Mouse (Mus musculus): ENCODE results near the gene Ostn. TPM values are rescaled to one million over a fixed set of nuclear protein-coding genes. Genes with fewer than 3 reads are reported as not detected.

Gene Ostn
- total RNA-seq, 2 experiments from 2014 or later, result 11.8 to 11.9 TPM

DNA sequence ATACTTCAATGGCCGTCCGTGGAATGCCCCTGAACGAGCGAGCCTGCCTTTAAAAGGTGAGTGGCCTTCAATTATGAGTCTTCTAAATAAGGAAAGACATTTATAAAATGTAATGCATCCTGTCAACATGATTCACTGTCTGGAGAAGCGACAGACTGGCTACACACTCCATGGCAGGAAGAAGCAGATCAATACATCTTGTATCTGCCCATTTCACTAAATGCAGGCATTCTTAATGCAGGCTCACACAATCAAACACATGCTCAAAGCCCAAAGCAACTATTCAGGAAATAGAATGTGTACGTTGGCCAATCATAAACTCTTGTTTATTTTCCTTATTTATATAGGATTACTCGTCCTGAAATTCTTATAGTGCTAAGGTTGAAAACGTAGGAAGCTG is 62.9 kb downstream of the Ostn start, which contains the start of gene Uts2b:
Uts2b (minus strand) TSS at position 49 of the 400 bp plus-strand sequence.
- DNase-seq, result no peak
- H3K4me3 ChIP-seq, result no peak within 1 kb of the TSS
- no peak for TF ChIP-seq CTCF (IDR thresholded peaks at IDR 0.05)
- intact Hi-C loops (cut with DNase I), result no loop called here
- H3K27ac ChIP-seq, result no peak within 1 kb of the TSS

DNA sequence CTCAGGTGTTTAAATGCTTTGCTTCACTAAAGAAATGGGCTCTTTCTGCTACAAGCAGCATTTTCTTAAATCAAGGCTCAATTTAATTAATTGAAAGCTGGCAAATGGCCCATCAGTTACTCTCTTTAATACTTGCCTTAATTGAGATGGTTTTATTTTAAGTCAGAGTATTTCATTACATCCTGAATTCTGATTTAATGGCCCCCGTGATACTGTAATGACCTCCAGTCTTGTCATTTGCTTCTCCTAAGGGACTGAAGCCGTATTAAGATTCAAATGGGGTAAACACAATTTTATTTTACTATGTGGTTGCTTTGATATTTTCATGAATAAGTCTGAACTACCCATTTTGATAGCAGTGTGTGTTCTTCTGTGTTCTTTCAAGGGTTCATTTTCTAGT is 63.4 kb downstream of the Ostn start:
- DNase-seq, result no peak
- TF ChIP-seq CTCF (IDR thresholded peaks at IDR 0.05), result no peak
- no peak overlapping the region for H3K27ac ChIP-seq
- intact Hi-C loops (cut with DNase I), result no loop called here
- H3K4me3 ChIP-seq, result no peak overlapping the region

DNA sequence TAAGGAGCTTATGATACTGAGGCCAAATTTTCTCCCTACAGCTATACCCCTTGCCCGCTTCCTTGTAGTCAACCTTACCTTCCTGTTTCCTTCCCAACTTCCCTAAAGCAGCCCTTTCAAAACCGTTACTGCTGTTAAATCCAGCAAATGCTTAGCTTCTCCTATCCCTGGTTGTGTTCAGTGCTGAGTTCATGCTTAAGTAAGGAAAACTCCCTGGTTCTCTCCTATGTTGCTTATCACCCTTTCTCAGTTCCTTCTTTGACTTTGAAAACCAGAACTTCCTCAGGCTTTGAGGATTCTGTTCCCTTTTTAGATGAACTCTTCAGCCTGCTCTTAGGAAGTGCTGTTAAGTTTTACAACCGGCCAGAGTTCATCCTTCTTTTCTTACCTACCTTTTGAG is 66.8 kb downstream of the Ostn start:
- TF ChIP-seq CTCF (IDR thresholded peaks at IDR 0.05), result no peak

DNA sequence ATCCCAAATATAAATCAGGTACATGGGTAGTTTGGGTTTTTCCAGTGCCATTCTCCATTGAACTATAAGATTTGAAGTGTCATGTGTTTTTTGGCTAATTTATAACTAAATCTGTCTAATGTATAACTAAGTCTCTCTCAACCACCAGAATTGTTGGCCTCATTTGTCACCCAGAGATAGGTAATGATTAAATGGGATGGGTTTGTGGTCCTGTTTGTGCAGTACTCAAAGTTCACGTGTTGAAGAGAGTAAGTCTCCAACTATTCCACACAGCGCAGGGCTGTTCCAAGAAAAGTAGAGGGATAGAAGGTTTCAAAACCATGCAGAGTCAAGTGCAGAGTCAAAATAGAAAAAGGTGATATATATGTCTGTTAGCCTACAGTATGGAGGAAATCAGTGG is 68.0 kb downstream of the Ostn start:
- Histone ChIP-seq H3K27ac (no peak overlapping the region), H3K4me3 (no peak overlapping the region)
- intact Hi-C loops (cut with DNase I), result no loop called here
- DNase-seq, result no peak
- TF ChIP-seq CTCF (IDR thresholded peaks at IDR 0.05), result no peak

More for the DNA sequence above, 66.8 kb downstream of the Ostn start:
- intact Hi-C loops (cut with DNase I), result no loop called here
- H3K4me3 ChIP-seq, result no peak overlapping the region
- no peak for DNase-seq
- no peak overlapping the region for H3K27ac ChIP-seq

DNA sequence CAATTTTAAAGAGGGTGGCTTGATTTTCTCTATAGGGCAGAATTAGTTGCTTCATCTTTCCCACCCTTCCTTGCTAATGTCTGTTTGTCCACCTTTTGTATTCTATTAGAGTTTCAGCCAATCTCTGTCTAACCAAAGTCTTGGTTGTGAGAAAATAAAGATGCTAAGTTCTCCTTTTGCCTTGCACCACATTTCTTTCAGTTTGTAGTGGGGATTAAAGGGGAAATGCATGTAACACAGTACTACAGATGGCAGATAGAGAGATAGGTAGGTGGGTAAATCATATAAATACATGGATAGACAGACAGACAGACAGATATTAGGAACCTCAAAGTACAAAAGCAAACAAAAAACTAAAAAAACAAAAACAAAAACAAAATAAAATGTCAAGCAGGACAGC is 69.3 kb downstream of the Ostn start:
- H3K27ac ChIP-seq, result no peak overlapping the region
- H3K4me3 ChIP-seq, result no peak overlapping the region
- DNase-seq, result no peak
- TF ChIP-seq CTCF (IDR thresholded peaks at IDR 0.05), result no peak
- intact Hi-C loops (cut with DNase I), result no loop called here

DNA sequence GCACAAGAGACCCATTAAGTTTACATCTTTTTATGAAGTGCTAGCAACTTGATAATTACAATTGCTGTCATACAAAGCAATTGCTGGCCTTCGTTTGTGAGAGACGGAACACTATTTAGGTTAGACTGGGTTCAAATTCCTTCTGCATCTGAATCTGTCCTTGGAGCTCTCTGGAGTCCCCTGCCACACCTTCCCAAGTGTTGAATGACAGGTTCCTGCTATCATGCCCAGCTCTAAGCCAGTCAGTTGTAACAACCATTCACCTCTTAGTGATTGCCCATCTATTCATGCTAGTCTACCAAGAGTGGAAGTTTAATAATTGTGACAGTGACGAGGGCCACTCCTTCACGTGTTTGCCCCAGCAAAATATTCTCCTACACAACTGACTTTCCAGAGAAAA is 74.9 kb downstream of the Ostn start:
- Histone ChIP-seq H3K4me3 (no peak overlapping the region), H3K27ac (no peak overlapping the region)
- no peak for DNase-seq
- intact Hi-C loops (cut with DNase I), result no loop called here
- TF ChIP-seq CTCF (IDR thresholded peaks at IDR 0.05), result no peak

DNA sequence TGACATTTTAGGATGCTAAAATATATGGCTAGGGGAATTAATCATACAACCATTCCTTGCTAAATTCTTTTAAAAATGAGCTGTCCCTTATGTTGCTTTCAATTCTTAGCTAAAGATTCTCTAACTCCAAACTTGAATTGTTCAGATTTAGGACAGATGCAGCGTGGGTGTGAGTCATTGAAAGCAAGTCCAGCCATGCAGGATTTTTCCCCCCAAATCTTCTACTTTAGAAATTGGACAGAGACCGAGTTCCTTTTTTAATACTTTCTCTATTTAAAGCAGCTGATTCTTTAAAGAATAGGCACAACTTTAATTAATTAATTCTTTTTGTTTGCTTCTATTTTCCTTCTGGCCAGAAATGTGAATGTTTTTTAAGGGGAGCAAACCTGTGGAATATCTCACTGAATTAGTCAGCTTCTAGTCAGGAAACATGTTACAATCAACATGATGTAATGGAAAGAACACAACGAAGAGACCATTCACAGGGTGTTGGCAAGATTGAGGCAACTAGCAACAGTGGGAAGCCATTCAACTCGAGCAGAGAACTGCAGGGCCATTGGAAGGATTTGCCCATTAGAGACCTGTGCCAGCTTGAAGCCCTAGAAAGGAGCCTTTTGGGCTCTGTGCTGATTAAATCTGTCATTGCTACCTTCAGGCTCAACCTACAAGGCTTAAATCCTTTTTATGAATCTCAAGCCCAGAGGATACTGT is 77.8 kb downstream of the Ostn start:
- Histone ChIP-seq H3K4me3 (no peak overlapping the region), H3K27ac (peak overlapping the region; percentile 56)
- no peak for TF ChIP-seq CTCF (IDR thresholded peaks at IDR 0.05)
- no peak for DNase-seq
- intact Hi-C loops (cut with DNase I), result no loop called here

DNA sequence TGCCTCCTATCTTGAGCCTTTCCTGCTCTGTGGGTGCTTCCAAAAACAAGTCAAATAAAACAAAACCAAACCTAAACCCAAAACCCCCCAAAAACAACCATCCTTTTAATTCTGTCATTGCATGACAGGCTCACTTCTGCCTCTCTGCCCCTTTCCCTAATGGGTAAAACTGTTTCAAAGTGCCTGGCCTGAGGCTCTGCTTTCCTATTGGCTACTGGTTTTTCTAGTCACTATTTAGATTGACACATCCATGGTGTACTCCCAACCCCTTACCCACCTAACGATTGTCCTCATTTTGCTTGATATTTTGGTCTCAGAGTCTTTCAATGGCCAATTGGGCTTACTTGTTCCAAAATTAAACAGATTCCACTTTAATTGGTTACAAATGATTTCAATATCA is 78.4 kb downstream of the Ostn start:
- intact Hi-C loops (cut with DNase I), result no loop called here

DNA sequence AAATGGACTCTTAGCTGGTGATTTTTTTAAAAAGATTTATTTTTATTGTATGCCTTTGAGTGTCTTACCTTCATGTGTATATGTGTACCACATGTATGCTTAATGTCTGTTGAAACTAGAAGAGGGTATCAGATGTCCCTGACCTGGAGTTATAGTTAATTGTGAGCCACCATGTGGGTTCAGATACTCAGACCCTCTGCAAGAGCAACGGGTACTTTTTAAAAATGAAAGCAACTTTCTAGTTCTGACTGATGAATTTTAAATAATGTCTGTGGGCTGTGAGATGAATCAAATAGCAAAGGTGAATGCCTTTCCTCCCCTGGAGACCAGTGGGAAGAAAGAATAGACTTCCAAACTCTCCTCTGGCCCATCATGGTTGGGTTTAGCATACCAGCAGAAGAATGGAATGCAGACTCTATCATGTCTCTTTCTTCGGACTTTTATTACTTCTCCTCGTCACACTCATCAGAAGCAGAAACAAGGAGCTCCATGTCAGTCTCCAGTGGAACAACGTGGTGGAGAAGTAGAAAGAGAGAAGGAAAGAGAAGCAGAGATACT is 79.6 kb downstream of the Ostn start:
- intact Hi-C loops (cut with DNase I), result no loop called here
- H3K4me3 ChIP-seq, result no peak overlapping the region

More for the DNA sequence above, 78.4 kb downstream of the Ostn start:
- DNase-seq, result no peak
- Histone ChIP-seq H3K27ac (peak overlapping the region; percentile 56), H3K4me3 (no peak overlapping the region)
- TF ChIP-seq CTCF (IDR thresholded peaks at IDR 0.05), result no peak

DNA sequence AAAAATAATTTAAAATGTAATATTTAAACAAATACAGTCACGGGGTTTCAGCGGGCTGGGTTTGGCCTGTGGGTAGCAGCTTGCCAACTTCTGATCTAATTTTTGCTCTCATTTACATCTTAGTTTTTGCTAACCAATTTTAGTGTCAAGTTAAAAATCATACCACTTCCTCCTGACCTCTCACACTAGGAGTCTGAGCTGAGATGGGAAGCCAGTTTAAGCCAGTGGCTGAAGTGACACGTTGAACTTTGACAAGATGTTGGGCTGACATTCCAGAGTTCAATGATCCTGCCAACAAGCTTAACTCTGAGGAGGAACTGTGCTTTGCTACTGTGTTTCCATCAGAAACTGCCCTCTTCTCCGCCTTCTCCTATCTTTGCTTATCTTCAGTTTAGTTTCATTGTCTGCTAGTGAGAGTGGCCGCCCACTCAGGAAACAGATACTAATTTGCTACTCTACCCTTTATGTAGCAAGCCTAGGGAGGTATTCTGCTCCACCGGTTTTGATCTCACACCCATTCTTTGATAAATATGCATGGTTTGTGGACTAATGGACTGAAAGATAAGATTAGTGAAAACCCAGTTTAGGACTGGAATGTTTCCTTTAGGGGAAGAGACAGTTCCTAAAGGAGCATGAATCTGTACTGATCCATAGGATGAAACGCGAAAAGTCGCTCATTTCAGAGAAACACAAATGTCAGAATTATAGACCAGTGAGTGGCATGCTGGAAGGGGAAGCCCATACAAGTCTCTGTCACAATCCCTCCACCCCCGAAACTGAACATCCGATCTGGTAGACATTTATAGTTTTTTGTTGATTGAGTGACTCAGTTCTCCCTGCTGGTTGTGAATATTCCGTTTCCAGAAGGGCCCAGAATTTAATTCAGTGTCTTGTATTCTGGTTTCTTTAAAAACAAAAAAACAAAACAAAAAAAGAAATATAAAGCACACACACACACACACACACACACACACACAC is 80.6 kb downstream of the Ostn start:
- no peak for DNase-seq
- H3K4me3 ChIP-seq, result peak overlapping the region; percentile 94
- intact Hi-C loops (cut with DNase I), result no loop called here
- no peak for TF ChIP-seq CTCF (IDR thresholded peaks at IDR 0.05)
- peak overlapping the region; percentile 93 for H3K27ac ChIP-seq

More for the DNA sequence above, 79.6 kb downstream of the Ostn start:
- no peak for TF ChIP-seq CTCF (IDR thresholded peaks at IDR 0.05)
- DNase-seq, result no peak
- H3K27ac ChIP-seq, result peak overlapping the region; percentile 1; the same call in 1 of the 2 replicates

DNA sequence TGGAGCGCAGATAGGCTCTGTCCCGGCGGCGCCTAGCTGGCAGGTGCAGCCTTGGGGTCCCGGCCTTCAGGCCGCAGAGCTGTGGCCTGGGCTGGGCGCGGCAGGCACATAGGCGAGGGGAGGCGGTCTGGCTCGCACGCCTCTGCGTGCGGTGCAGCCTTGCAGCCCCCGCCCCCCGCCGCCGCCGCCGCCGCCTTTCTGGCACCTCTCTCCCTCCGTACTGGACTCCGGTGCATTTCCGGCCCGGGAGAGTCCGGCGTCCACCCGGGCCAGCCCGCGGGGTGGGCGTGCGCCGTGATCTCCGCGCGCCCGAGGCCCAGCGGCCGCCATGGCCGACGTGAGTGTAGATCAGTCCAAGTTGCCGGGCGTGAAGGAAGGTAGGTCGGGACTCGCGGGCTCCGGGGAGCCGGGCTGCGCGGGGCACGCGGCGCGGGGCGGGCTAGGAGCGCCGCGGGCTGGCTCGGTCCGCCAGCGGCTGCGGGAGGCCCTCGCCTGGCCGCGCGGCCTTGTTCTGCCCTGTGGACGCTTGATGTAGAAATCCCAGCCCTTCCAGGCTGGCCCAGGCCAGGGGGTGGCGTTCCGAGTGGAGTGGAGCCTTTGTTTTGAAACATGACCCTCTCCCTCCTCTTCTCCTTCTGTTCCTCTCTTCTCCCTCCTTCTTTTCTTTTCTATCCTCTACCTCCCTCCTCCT is 81.6 kb downstream of the Ostn start, which contains the start of gene Ccdc50:
Ccdc50 (plus strand) TSS at position 109 of the 691 bp plus-strand sequence.
- peak; percentile 16; the same call in 1 of the 2 replicates for TF ChIP-seq CTCF (IDR thresholded peaks at IDR 0.05)
- Histone ChIP-seq H3K27ac (peak within 1 kb of the TSS; percentile 93), H3K4me3 (peak within 1 kb of the TSS; percentile 94)
- intact Hi-C loops (cut with DNase I), result loop anchor here (1.0 kb wide), 1 partner anchor 28 kb away; no protein-coding TSS in a partner anchor
- peak; percentile 90 for DNase-seq
